Mouse (Mus musculus): ENCODE data around the gene Muc1. TPM values are rescaled to one million over a fixed set of nuclear protein-coding genes. Genes with fewer than 3 reads are reported as not detected.
"Not testable (repeated sequence)": the region's sequence is repeated elsewhere in the genome, so short reads cannot be mapped to it uniquely, and the experiment has no call there.

Muc1 gene
- total and polyA plus RNA-seq, 2 experiments from 2014 or later, result 0.27 to 1.3 TPM

GRCm38 (mm10) chr3:89210162-89210561 lies 18.7 kb upstream of the Muc1 start:
- H3K4me2 ChIP-seq (ENCODE audit: low read depth), result no peak overlapping the region
- peaks cover 8% of the 10 kb centered on the region for H3K4me1 ChIP-seq (ENCODE audit: insufficient read depth)
- TF ChIP-seq CTCF (IDR thresholded peaks at IDR 0.05; ENCODE audit: low read depth), result no peak
- H3K9me3 ChIP-seq (ENCODE audit: low read length), result no peaks in the 10 kb centered on the region
- H3K27me3 ChIP-seq (ENCODE audit: insufficient read depth, low read length), result no peaks in the 10 kb centered on the region
- H3K9ac ChIP-seq, result no peak overlapping the region
- WGBS, result 83% methylated on average over 13 of the region's 13 CpGs
- H3K36me3 ChIP-seq (ENCODE audit: insufficient read depth), result peaks cover 42% of the 10 kb centered on the region
- no peak overlapping the region for H3K4me3 ChIP-seq (ENCODE audit: low read depth, low read length)
- ATAC-seq (no peak), DNase-seq (no peak)
- no peak overlapping the region for H3K27ac ChIP-seq (ENCODE audit: low read depth, low read length)

DNA sequence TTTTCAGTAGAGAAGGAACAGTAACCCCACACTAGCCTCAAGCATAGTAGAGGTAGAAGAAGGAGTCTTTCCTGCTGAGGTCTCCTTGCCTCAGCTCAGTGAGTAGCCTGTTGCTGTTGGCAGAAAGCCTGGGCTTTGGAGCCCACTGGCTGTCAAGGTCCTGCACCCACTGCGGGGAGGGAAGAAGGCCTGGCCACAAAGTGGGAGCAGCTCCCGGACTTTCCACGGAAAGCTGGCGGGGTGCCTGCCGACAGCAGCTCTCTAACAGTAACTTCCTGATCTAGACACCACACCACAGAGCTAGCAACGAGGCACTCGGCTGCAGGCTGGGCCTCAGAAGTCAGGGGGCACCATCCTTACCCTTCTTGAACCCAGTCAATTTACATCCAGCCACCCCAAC lies 18.1 kb upstream of the Muc1 start:
- Histone ChIP-seq H3K4me3 (ENCODE audit: low read depth, low read length) (no peak overlapping the region), H3K4me1 (ENCODE audit: insufficient read depth) (peaks cover 8% of the 10 kb centered on the region), H3K27ac (ENCODE audit: low read depth, low read length) (no peak overlapping the region), H3K4me2 (ENCODE audit: low read depth) (no peak overlapping the region), H3K9me3 (ENCODE audit: low read length) (no peaks in the 10 kb centered on the region), H3K36me3 (ENCODE audit: insufficient read depth) (peaks cover 41% of the 10 kb centered on the region), H3K9ac (no peak overlapping the region), H3K27me3 (ENCODE audit: insufficient read depth, low read length) (no peaks in the 10 kb centered on the region)
- ATAC-seq (no peak), DNase-seq (no peak)
- WGBS, result 85% methylated on average over 7 of the region's 7 CpGs
- TF ChIP-seq CTCF (IDR thresholded peaks at IDR 0.05; ENCODE audit: low read depth), result no peak

DNA sequence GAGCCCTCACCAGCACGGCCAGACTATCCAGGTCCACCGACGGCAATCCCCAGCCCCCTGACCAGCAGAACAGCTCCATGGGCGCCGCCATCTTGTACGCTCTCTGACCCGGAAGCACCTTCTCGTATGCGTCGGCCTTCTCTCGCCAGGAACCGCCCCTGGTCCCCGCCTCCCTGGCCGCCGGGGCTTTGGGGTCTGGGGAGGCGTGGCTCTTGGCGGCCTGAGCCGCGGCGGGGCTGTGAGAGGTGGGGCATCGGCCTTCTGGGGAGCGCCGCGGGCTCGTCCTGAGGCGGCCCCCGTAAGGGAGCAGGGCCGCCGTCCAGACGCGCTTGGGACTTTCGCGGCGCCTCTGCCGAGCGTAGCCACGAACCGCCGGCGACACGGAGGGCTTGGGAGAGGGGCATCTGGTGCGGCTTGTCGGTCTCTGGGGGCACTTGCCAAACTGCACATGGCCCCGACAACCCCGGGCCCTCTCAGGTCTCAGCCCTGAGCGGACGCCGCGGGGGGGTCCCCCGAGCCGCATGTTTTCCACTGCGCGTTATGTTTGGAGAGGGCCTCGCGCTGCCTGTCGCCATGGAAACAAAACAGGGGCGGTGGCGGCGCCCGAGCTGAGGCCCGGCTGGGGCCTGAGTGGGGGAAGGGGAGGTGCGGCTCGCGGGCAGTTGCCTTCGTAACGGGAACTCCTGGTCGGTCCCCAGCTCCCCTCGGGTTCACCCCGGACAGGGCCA lies 14.9 kb upstream of the Muc1 start:
- no peaks in the 10 kb centered on the region for H3K27me3 ChIP-seq (ENCODE audit: insufficient read depth, low read length)
- peak; percentile 94 for DNase-seq
- peaks cover 16% of the 10 kb centered on the region for H3K36me3 ChIP-seq (ENCODE audit: insufficient read depth)
- H3K4me2 ChIP-seq (ENCODE audit: low read depth), result peak overlapping the region; percentile 84
- H3K9me3 ChIP-seq (ENCODE audit: low read length), result no peaks in the 10 kb centered on the region
- H3K4me3 ChIP-seq (ENCODE audit: low read depth, low read length), result peak overlapping the region; percentile 79
- peak overlapping the region; percentile 86 for H3K9ac ChIP-seq
- H3K27ac ChIP-seq (ENCODE audit: low read depth, low read length), result peak overlapping the region; percentile 97
- ATAC-seq, result peak; percentile 89
- WGBS, result 2% methylated on average over 68 of the region's 69 CpGs
- peaks cover 8% of the 10 kb centered on the region for H3K4me1 ChIP-seq (ENCODE audit: insufficient read depth)
- no peak for TF ChIP-seq CTCF (IDR thresholded peaks at IDR 0.05; ENCODE audit: low read depth)

DNA sequence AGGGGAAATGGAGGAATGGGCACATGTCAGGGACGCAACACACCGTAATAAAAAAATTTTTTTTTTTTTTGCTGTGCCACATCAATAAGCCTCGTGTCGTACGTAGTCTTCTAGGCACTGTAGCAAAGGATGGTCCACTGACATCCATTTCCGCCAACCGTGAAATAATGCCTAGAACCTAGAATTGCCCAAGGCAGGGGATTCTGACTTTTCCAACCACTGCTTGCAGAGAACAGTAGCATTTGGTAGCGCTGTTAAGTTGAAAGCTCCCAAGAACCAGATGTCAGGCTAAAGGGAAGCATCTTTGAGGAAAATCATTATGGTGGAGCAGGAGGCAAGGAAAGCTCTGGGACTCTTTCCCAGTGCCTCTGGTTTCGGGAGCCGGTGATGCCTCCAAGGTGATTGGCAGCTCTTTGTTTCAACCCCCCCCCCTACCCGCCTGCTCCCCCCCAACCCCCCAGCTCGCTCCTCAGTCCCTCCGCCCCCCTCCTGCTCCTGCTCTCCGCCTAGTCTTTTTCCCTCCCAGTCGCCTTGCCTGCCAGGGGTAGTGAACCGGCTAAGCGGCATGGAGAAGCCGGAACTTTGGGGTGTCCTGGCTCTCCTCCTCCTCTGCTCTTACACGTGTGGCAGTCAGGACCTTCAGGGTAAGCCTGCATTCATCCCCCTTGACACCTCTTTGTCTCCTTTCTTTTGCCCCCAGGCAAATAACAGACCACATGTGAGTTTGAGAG lies 14.0 kb upstream of the Muc1 start, which contains the start of gene Thbs3:
Gene Thbs3, plus strand, starts transcription at position 500 of the 731 bp plus-strand sequence.
- H3K9me3 ChIP-seq (ENCODE audit: low read length), result no peaks in the 10 kb centered on the region
- H3K36me3 ChIP-seq (ENCODE audit: insufficient read depth), result peaks cover 10% of the 10 kb centered on the region
- DNase-seq, result peak; percentile 78
- peak within 1 kb of the TSS; percentile 86 for H3K9ac ChIP-seq
- H3K4me2 ChIP-seq (ENCODE audit: low read depth), result peak within 1 kb of the TSS; percentile 84
- WGBS, result under 1% methylated on average over 18 of the region's 19 CpGs
- ATAC-seq, result peak; percentile 10; the same call in 1 of the 2 replicates
- no peak for TF ChIP-seq CTCF (IDR thresholded peaks at IDR 0.05; ENCODE audit: low read depth)
- peaks cover 8% of the 10 kb centered on the region for H3K4me1 ChIP-seq (ENCODE audit: insufficient read depth)
- H3K4me3 ChIP-seq (ENCODE audit: low read depth, low read length), result peak within 1 kb of the TSS; percentile 79
- no peaks in the 10 kb centered on the region for H3K27me3 ChIP-seq (ENCODE audit: insufficient read depth, low read length)
- peak within 1 kb of the TSS; percentile 97 for H3K27ac ChIP-seq (ENCODE audit: low read depth, low read length)

- Histone ChIP-seq H3K9ac (peak overlapping the region; percentile 86), H3K4me1 (ENCODE audit: insufficient read depth) (peaks cover 8% of the 10 kb centered on the region), H3K4me2 (ENCODE audit: low read depth) (peak overlapping the region; percentile 84), H3K36me3 (ENCODE audit: insufficient read depth) (peaks cover 11% of the 10 kb centered on the region; the same call in 1 of the 2 replicates), H3K27me3 (ENCODE audit: insufficient read depth, low read length) (no peaks in the 10 kb centered on the region), H3K4me3 (ENCODE audit: low read depth, low read length) (peak overlapping the region; percentile 79), H3K9me3 (ENCODE audit: low read length) (no peaks in the 10 kb centered on the region), H3K27ac (ENCODE audit: low read depth, low read length) (peak overlapping the region; percentile 97)
- ATAC-seq (peak; percentile 59), DNase-seq (peak; percentile 95)
- TF ChIP-seq CTCF (IDR thresholded peaks at IDR 0.05; ENCODE audit: low read depth), result peak; percentile 96
- WGBS, result 0% methylated on average over 6 of the region's 6 CpGs
Observed at GRCm38 (mm10) chr3:89215853-89216252, 13.0 kb upstream of the Muc1 start.

- Histone ChIP-seq H3K36me3 (ENCODE audit: insufficient read depth) (peaks cover 16% of the 10 kb centered on the region), H3K4me2 (ENCODE audit: low read depth) (peak overlapping the region; percentile 84; the same call in 1 of the 2 replicates)
- not testable (repeated sequence) for H3K27ac ChIP-seq (ENCODE audit: low read depth, low read length); H3K9ac ChIP-seq; H3K4me1 ChIP-seq (ENCODE audit: insufficient read depth); DNase-seq; H3K27me3 ChIP-seq (ENCODE audit: insufficient read depth, low read length); H3K9me3 ChIP-seq (ENCODE audit: low read length); H3K4me3 ChIP-seq (ENCODE audit: low read depth, low read length); ATAC-seq
- WGBS, result 66% methylated on average over 7 of the region's 7 CpGs
Observed at GRCm38 (mm10) chr3:89216407-89216806, 12.4 kb upstream of the Muc1 start.

- H3K4me1 ChIP-seq (ENCODE audit: insufficient read depth), result peaks cover 1% of the 10 kb centered on the region
- TF ChIP-seq CTCF (IDR thresholded peaks at IDR 0.05; ENCODE audit: low read depth), result no peak
- no peak overlapping the region for H3K9ac ChIP-seq
- no peak overlapping the region for H3K4me2 ChIP-seq (ENCODE audit: low read depth)
- WGBS, result 41% methylated on average over 1 of the region's 1 CpGs
- no peak for DNase-seq
- no peaks in the 10 kb centered on the region for H3K27me3 ChIP-seq (ENCODE audit: insufficient read depth, low read length)
- H3K36me3 ChIP-seq (ENCODE audit: insufficient read depth), result peaks cover 23% of the 10 kb centered on the region
- no peak for ATAC-seq
- no peak overlapping the region for H3K4me3 ChIP-seq (ENCODE audit: low read depth, low read length)
- H3K27ac ChIP-seq (ENCODE audit: low read depth, low read length), result no peak overlapping the region
- H3K9me3 ChIP-seq (ENCODE audit: low read length), result no peaks in the 10 kb centered on the region
Observed at GRCm38 (mm10) chr3:89218271-89218670, 10.6 kb upstream of the Muc1 start.

Measured in forebrain, postnatal 0 days (tissue).